Mouse (Mus musculus): Measurements from ENCODE around the gene Inha. TPM values are rescaled to one million over a fixed set of nuclear protein-coding genes. Genes with fewer than 3 reads are reported as not detected.

Inha gene
- total and polyA plus RNA-seq, 2 experiments = 0.53 TPM; not detected in 1

DNA sequence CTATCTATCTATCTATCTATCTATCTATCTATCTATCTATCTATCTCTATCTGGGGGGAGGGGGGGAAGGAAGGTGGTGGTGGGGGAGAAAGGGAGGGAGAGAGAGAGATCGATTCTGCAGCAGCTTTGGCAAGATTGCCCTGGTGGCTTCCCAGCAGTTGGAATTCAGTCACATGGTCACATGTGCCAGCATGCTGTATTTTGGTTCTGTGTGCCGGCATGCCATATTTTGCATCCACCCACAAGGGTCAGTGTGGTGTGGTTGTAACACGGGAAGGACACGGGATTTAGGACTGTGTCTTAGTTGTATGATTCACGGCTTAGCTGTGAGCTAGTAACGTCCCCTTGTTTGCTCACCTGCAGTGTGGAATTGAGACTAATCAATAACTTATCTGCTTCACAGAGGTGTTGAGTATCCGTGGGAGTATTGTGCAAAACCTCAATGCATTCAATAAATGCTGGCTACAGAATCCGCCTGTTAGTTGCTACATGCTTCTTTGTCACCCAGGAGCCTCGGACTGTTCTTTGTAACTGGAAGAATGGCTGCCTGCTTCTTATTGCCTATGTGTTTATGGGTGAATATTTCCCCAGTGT lies 31.8 kb downstream of the Inha start:
- H3K4me3 ChIP-seq (ENCODE audit: insufficient read depth, low read depth, low read length) = no peak overlapping the region
- DNase-seq (ENCODE audit: extremely low read depth, low read depth, low spot score) = peak; percentile 80
- no peaks in the 10 kb centered on the region for H3K79me2 ChIP-seq (ENCODE audit: control insufficient read depth, insufficient read depth, low read length)
- H3K27me3 ChIP-seq (ENCODE audit: control insufficient read depth, insufficient read depth, low read length) = peaks cover 8% of the 10 kb centered on the region; the same call in 1 of the 2 replicates
- no peaks in the 10 kb centered on the region for H3K36me3 ChIP-seq (ENCODE audit: control insufficient read depth, insufficient read depth, low read length)
- TF ChIP-seq POLR2A (IDR thresholded peaks at IDR 0.05; ENCODE audit: extremely low read depth, insufficient read depth, low read length) (no peak), CTCF (IDR thresholded peaks at IDR 0.05; ENCODE audit: low read depth, low read length) (no peak)
- H3K4me1 ChIP-seq (ENCODE audit: control insufficient read depth, insufficient read depth, low read length) = peaks cover 9% of the 10 kb centered on the region
- H3K9ac ChIP-seq (ENCODE audit: low read depth, low read length) = no peak overlapping the region
- WGBS = 23% methylated on average over 9 of the region's 9 CpGs
- no peak overlapping the region for H3K27ac ChIP-seq (replicated peaks; ENCODE audit: insufficient read depth, low read depth, low read length)

DNA sequence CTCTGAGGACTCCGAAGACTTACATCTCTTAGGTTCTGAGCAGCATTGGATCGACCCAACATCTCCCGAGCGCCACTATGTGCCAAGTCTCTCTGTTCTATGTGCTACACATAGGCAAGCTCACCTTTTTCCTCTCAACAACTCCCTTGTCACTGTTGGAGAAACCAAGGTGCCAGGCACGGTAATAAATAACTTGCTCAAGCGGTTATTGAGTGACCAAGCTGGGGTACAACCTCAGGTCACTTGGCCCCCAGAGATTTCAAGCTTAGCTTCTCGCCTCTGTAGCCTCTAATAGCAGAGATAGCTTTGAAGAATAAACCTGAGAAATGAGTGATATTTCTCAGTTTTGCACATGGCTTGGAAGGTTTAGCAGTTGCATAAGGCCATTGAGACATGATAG lies 34.6 kb downstream of the Inha start:
- no peak overlapping the region for H3K9ac ChIP-seq (ENCODE audit: low read depth, low read length)
- 88% methylated on average over 7 of the region's 7 CpGs for WGBS

GRCm38 (mm10) chr1:75544351-75544750 lies 37.5 kb downstream of the Inha start:
- H3K27ac ChIP-seq (replicated peaks; ENCODE audit: insufficient read depth, low read depth, low read length) = no peak overlapping the region
- TF ChIP-seq POLR2A (IDR thresholded peaks at IDR 0.05; ENCODE audit: extremely low read depth, insufficient read depth, low read length) (no peak), CTCF (IDR thresholded peaks at IDR 0.05; ENCODE audit: low read depth, low read length) (no peak)
- no peak for DNase-seq (ENCODE audit: extremely low read depth, low read depth, low spot score)
- 87% methylated on average over 6 of the region's 6 CpGs for WGBS
- H3K9ac ChIP-seq (ENCODE audit: low read depth, low read length) = no peak overlapping the region
- H3K36me3 ChIP-seq (ENCODE audit: control insufficient read depth, insufficient read depth, low read length) = no peaks in the 10 kb centered on the region
- H3K27me3 ChIP-seq (ENCODE audit: control insufficient read depth, insufficient read depth, low read length) = peaks cover 26% of the 10 kb centered on the region
- no peak overlapping the region for H3K4me3 ChIP-seq (ENCODE audit: insufficient read depth, low read depth, low read length)
- peaks cover 1% of the 10 kb centered on the region; the same call in 1 of the 2 replicates for H3K4me1 ChIP-seq (ENCODE audit: control insufficient read depth, insufficient read depth, low read length)
- no peaks in the 10 kb centered on the region for H3K79me2 ChIP-seq (ENCODE audit: control insufficient read depth, insufficient read depth, low read length)

More for the DNA sequence above, 34.6 kb downstream of the Inha start:
- DNase-seq (ENCODE audit: extremely low read depth, low read depth, low spot score) = no peak
- no peak for TF ChIP-seq CTCF (IDR thresholded peaks at IDR 0.05; ENCODE audit: low read depth, low read length)
- no peak for TF ChIP-seq POLR2A (IDR thresholded peaks at IDR 0.05; ENCODE audit: extremely low read depth, insufficient read depth, low read length)
- no peaks in the 10 kb centered on the region for H3K36me3 ChIP-seq (ENCODE audit: control insufficient read depth, insufficient read depth, low read length)
- peaks cover 9% of the 10 kb centered on the region for H3K4me1 ChIP-seq (ENCODE audit: control insufficient read depth, insufficient read depth, low read length)
- no peak overlapping the region for H3K27ac ChIP-seq (replicated peaks; ENCODE audit: insufficient read depth, low read depth, low read length)
- H3K4me3 ChIP-seq (ENCODE audit: insufficient read depth, low read depth, low read length) = no peak overlapping the region
- H3K27me3 ChIP-seq (ENCODE audit: control insufficient read depth, insufficient read depth, low read length) = peaks cover 20% of the 10 kb centered on the region
- H3K79me2 ChIP-seq (ENCODE audit: control insufficient read depth, insufficient read depth, low read length) = no peaks in the 10 kb centered on the region

DNA sequence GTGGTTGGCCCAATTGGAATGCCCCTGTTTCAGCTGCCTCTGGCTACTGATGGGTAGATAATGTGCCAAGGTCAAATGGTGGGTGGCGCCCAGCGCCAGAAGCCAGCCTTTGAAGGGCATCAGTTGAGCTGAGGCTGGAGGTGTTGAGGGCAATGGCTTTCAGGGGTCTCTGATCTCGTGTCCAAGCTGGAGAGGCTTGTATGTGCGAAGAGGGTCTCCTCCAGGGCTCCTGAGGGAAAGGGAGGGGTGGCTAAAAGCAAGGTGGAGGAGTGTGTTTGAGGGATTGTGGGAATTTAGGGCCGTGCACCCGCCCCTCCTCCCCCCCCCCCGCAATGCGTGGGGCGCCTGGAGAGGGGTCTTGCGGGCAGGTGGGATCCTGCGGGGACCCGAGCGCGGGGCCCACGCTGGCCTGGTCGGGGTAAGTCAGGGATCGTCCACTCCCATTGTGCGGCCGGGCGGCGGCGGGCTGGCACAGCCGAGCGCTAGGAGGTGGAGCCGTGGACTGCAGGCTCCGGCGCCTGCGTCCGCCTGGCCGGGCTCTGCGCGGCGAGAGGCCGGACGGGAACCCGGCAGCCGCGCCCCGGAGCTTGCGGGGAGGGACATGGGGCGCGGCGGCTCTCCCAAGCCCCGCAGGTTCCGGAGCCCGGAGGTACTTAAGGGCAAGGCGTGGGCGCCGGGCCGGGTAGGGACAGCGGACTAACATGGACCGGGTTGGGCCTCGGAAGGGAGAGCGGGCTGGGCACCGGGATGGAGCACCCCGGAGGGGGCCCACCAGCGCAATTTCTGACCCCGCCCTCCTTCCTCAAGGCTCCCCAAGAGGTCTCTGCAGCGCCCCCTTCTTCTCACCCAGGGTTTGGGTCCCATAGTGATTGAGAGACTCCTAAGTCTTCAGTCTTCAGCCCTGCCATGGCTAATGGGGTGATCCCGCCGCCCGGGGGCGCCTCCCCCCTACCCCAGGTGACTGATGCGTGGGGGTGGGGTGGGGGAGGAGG lies 39.4 kb downstream of the Inha start, which contains the start of gene Slc4a3:
TSS of gene Slc4a3 (plus strand) at position 302 of the 992 bp plus-strand sequence.
- H3K9ac ChIP-seq (ENCODE audit: low read depth, low read length) = peak within 1 kb of the TSS; percentile 32
- no peak for DNase-seq (ENCODE audit: extremely low read depth, low read depth, low spot score)
- 2% methylated on average over 57 of the region's 64 CpGs for WGBS

GRCm38 (mm10) chr1:75547351-75547750 lies 40.5 kb downstream of the Inha start:
- H3K36me3 ChIP-seq (ENCODE audit: control insufficient read depth, insufficient read depth, low read length) = no peaks in the 10 kb centered on the region

More for the DNA sequence above, 39.4 kb downstream of the Inha start, which contains the start of gene Slc4a3:
- Histone ChIP-seq H3K4me3 (ENCODE audit: insufficient read depth, low read depth, low read length) (peak within 1 kb of the TSS; percentile 49), H3K79me2 (ENCODE audit: control insufficient read depth, insufficient read depth, low read length) (no peaks in the 10 kb centered on the region), H3K4me1 (ENCODE audit: control insufficient read depth, insufficient read depth, low read length) (no peaks in the 10 kb centered on the region), H3K27ac (replicated peaks; ENCODE audit: insufficient read depth, low read depth, low read length) (no peak within 1 kb of the TSS), H3K27me3 (ENCODE audit: control insufficient read depth, insufficient read depth, low read length) (peaks cover 30% of the 10 kb centered on the region), H3K36me3 (ENCODE audit: control insufficient read depth, insufficient read depth, low read length) (no peaks in the 10 kb centered on the region)
- TF ChIP-seq CTCF (IDR thresholded peaks at IDR 0.05; ENCODE audit: low read depth, low read length) (no peak), POLR2A (IDR thresholded peaks at IDR 0.05; ENCODE audit: extremely low read depth, insufficient read depth, low read length) (no peak)

More at GRCm38 (mm10) chr1:75547351-75547750, 40.5 kb downstream of the Inha start:
- Histone ChIP-seq H3K4me1 (ENCODE audit: control insufficient read depth, insufficient read depth, low read length) (no peaks in the 10 kb centered on the region), H3K27ac (replicated peaks; ENCODE audit: insufficient read depth, low read depth, low read length) (no peak overlapping the region), H3K9ac (ENCODE audit: low read depth, low read length) (no peak overlapping the region), H3K27me3 (ENCODE audit: control insufficient read depth, insufficient read depth, low read length) (peaks cover 24% of the 10 kb centered on the region), H3K4me3 (ENCODE audit: insufficient read depth, low read depth, low read length) (no peak overlapping the region), H3K79me2 (ENCODE audit: control insufficient read depth, insufficient read depth, low read length) (no peaks in the 10 kb centered on the region)
- 96% methylated on average over 13 of the region's 13 CpGs for WGBS
- TF ChIP-seq CTCF (IDR thresholded peaks at IDR 0.05; ENCODE audit: low read depth, low read length) (no peak), POLR2A (IDR thresholded peaks at IDR 0.05; ENCODE audit: extremely low read depth, insufficient read depth, low read length) (no peak)
- no peak for DNase-seq (ENCODE audit: extremely low read depth, low read depth, low spot score)

Data from liver, adult 2 months (tissue).